Mouse (Mus musculus): ENCODE results near the gene Kif23.

Gene Kif23

GRCm38 (mm10) chr9:61945973-61946611 is 482 bp downstream of the Kif23 start:
- DNase-seq, result peak in 1 of 2 experiments; percentile 34

GRCm38 (mm10) chr9:61941054-61941453 is 5.5 kb downstream of the Kif23 start:
- no peak for DNase-seq

GRCm38 (mm10) chr9:61933333-61933732 is 13.2 kb downstream of the Kif23 start:
- no peak for DNase-seq

- DNase-seq, result no peak
Observed at GRCm38 (mm10) chr9:61932009-61932408, 14.6 kb downstream of the Kif23 start.

GRCm38 (mm10) chr9:61925086-61925660 is 21.4 kb downstream of the Kif23 start:
- no peak for DNase-seq

GRCm38 (mm10) chr9:61920331-61920730 is 26.2 kb downstream of the Kif23 start:
- no peak for DNase-seq

GRCm38 (mm10) chr9:61919464-61919863 is 27.1 kb downstream of the Kif23 start:
- DNase-seq, result no peak

GRCm38 (mm10) chr9:61917436-61917835 is 29.1 kb downstream of the Kif23 start:
- DNase-seq, result no peak

GRCm38 (mm10) chr9:61916986-61917385 is 29.6 kb downstream of the Kif23 start:
- no peak for DNase-seq

GRCm38 (mm10) chr9:61915393-61916005 is 31.1 kb downstream of the Kif23 start:
- DNase-seq, result no peak

GRCm38 (mm10) chr9:61914917-61915300 is 31.7 kb downstream of the Kif23 start:
- no peak for DNase-seq

- DNase-seq, result peak; percentile 97 to 98
Observed at GRCm38 (mm10) chr9:61914203-61914916, 32.2 kb downstream of the Kif23 start, which contains the start of gene Rplp1. TSS of gene Rplp1 (minus strand) at chr9:61914542.

- DNase-seq, result no peak
Observed at GRCm38 (mm10) chr9:61911300-61912128, 35.1 kb downstream of the Kif23 start.

- DNase-seq, result peak; percentile 49 to 51
Observed at GRCm38 (mm10) chr9:61910526-61911256, 35.9 kb downstream of the Kif23 start.

- no peak for DNase-seq
Observed at GRCm38 (mm10) chr9:61909633-61910032, 36.9 kb downstream of the Kif23 start.

- no peak for DNase-seq
Observed at GRCm38 (mm10) chr9:61908832-61909407, 37.7 kb downstream of the Kif23 start.

- DNase-seq, result no peak
Observed at GRCm38 (mm10) chr9:61908341-61908740, 38.2 kb downstream of the Kif23 start.

- DNase-seq, result no peak
Observed at GRCm38 (mm10) chr9:61907621-61908295, 38.8 kb downstream of the Kif23 start.

GRCm38 (mm10) chr9:61906912-61907311 is 39.7 kb downstream of the Kif23 start:
- peak; percentile 49 to 67 for DNase-seq

GRCm38 (mm10) chr9:61905576-61905975 is 41.0 kb downstream of the Kif23 start:
- DNase-seq, result no peak

- DNase-seq, result peak in 1 of 2 experiments; percentile 41
Observed at GRCm38 (mm10) chr9:61904201-61904600, 42.4 kb downstream of the Kif23 start.
